Mouse (Mus musculus) embryonic facial prominence, embryonic 10.5 days (tissue): ENCODE results near the gene Tns1. TPM values are rescaled to one million over a fixed set of nuclear protein-coding genes. Genes with fewer than 3 reads are reported as not detected.

ENCODE experiments used
- DNase-seq: peaks from one replicate; pipeline ENCODE4 v3.0.0-alpha.2; 2017; ENCODE audit warnings: low spot score
- H3K27ac ChIP-seq: fragments of 300-500 bp; sonication (generic); replicated peaks from 2 replicates; pipeline ENCODE4 v1.5.1; 2016; ENCODE audit warnings: mild to moderate bottlenecking
- H3K27me3 ChIP-seq: fragments of 300-500 bp; sonication (generic); replicated peaks from 2 replicates; pipeline ENCODE4 v1.6.1; 2016; ENCODE audit warnings: low read depth, mild to moderate bottlenecking; ENCODE audit not compliant: poor library complexity, severe bottlenecking
- H3K36me3 ChIP-seq: fragments of 300-500 bp; sonication (generic); replicated peaks from 2 replicates; pipeline ENCODE4 v1.6.1; 2016; ENCODE audit warnings: mild to moderate bottlenecking, moderate library complexity
- H3K4me1 ChIP-seq: fragments of 300-500 bp; sonication (generic); 2 replicates; pipeline ENCODE4 v1.6.1; 2016
- H3K4me3 ChIP-seq: fragments of 300-500 bp; sonication (generic); 2 replicates; pipeline ENCODE4 v1.5.1; 2016; ENCODE audit warnings: mild to moderate bottlenecking, moderate library complexity
- H3K9me3 ChIP-seq: fragments of 300-500 bp; sonication (generic); 2 replicates; pipeline ENCODE4 v1.6.1; 2016; ENCODE audit warnings: mild to moderate bottlenecking
- WGBS: fragments of 180-500 bp; shearing (Covaris S2); methylation state at CpG from one replicate; pipeline ENCODE4 v1.1.7; 2016; 5-methylcytosine and 5-hydroxymethylcytosine counted together
- polyA plus RNA-seq: library from polyadenylated mRNA; unstranded; fragments of >200 nt; fragmentation: Nextera tagmentation; extraction: Ambion mirVana; gene quantifications from 2 replicates; pipeline ENCODE4 v1.2.1, GENCODE M21; 2016

Tns1 gene
- polyA plus RNA-seq, 1 experiment from 2014 or later: 27.4 TPM

DNA sequence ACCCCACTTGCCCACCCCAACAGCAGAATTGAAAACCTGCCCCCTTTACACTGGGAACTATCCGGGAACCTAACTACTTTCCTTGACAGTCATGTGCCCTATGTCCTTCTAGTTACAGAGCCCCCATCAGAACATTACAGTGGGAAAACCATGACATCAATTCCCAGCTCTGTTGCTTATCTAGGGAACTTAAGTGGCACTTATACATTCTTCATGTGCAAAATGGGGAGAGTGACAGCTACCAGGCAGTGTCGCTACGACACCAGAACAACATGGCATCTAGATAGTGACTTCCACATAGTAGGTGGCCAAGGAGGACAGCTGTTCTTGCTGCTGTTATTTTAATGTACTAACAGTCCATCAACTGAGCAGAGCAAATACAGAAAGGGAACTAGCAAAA is 204.3 kb downstream of the Tns1 start:
- DNase-seq: no peak
- Histone ChIP-seq H3K4me1 (peaks cover 15% of the 10 kb centered on the region), H3K27me3 (0 out of 2 replicates have a peak, but pooled peaks cover 1% of the 10 kb centered on the region), H3K36me3 (peaks cover 92% of the 10 kb centered on the region), H3K27ac (no peak overlapping the region), H3K4me3 (no peak overlapping the region), H3K9me3 (no peaks in the 10 kb centered on the region)
- 94% methylated on average over 3 of the region's 3 CpGs for whole genome bisulfite sequencing

DNA sequence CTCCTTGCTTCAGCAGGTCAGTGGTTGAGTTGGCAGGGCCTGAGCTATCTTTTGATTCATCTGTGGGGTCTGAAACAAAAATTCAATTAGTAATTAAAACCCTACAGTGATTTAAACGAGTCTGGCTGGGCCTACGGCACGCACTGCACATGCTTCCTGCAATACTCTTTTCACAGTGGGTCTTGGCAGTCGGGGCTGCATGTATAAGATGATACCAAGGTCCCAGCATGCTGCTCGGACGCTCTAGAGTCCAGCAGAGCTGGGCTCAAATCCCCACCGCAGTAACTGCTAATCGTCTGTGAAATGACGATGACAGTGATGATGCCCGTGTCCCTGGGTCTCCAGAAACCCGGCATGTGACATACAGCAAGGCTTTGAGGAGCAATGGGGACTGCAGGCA is 206.2 kb downstream of the Tns1 start:
- Histone ChIP-seq H3K36me3 (peaks cover 92% of the 10 kb centered on the region), H3K4me3 (no peak overlapping the region), H3K9me3 (no peaks in the 10 kb centered on the region), H3K4me1 (peaks cover 30% of the 10 kb centered on the region), H3K27me3 (0 out of 2 replicates have a peak, but pooled peaks cover 5% of the 10 kb centered on the region), H3K27ac (no peak overlapping the region)
- DNase-seq: no peak
- 87% methylated on average over 11 of the region's 11 CpGs for WGBS

GRCm38 (mm10) chr1:73916298-73916697 is 208.0 kb downstream of the Tns1 start:
- no peak for DNase-seq
- Histone ChIP-seq H3K27ac (no peak overlapping the region), H3K27me3 (0 out of 2 replicates have a peak, but pooled peaks cover 5% of the 10 kb centered on the region), H3K36me3 (peaks cover 84% of the 10 kb centered on the region), H3K4me3 (no peak overlapping the region), H3K9me3 (no peaks in the 10 kb centered on the region), H3K4me1 (peaks cover 30% of the 10 kb centered on the region)
- WGBS: 94% methylated on average over 1 of the region's 1 CpGs

DNA sequence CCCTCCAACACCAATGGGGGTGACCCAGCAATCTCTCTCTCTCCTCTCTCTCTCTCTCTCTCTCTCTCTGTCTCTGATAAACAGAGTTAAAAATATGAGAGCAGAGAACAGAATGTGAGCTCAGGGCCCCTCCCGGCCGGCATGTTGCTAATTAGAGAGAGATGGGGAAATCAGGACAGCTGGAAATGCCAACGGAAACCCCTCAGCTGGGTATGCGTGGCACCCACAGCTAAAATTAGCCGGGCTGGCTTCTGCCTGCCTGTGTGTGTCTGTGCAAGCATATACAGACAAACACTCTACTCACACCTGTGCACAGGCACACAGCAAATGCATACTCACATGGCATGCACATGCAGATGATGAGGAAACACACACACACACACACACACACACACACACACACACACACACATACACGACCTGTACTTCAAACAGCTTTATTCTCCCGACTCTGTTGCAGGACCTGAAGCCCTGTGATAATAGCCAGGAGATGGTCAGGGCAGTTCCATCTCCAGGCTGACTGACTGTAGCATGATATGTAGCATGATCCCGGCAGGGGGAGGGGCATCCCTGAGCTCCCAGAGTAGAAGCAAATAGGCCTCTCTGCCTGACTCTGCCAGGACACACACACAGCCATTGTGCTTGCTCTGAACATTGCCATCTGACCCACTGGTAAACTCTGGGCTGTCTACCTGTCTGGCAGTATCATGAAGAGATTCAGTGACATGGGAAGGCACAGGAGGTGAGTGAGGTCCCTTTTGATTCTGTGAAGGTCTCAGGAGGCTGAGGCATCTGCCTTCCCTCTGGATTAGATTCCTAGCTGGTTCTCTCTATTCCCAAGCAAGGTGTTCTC is 208.8 kb downstream of the Tns1 start:
- H3K27me3 ChIP-seq: 0 out of 2 replicates have a peak, but pooled peaks cover 5% of the 10 kb centered on the region
- H3K4me3 ChIP-seq: no peak overlapping the region
- 0 out of 2 replicates have a peak overlapping the region, but pooled peaks have one; percentile 11 for H3K27ac ChIP-seq
- peaks cover 76% of the 10 kb centered on the region for H3K36me3 ChIP-seq
- WGBS: 66% methylated on average over 8 of the region's 8 CpGs
- DNase-seq: no peak
- H3K4me1 ChIP-seq: peaks cover 30% of the 10 kb centered on the region
- no peaks in the 10 kb centered on the region for H3K9me3 ChIP-seq

- 0 out of 2 replicates have a peak overlapping the region, but pooled peaks have one; percentile 53 for H3K27ac ChIP-seq
- no peaks in the 10 kb centered on the region for H3K9me3 ChIP-seq
- peaks cover 30% of the 10 kb centered on the region for H3K4me1 ChIP-seq
- 0 out of 2 replicates have a peak, but pooled peaks cover 5% of the 10 kb centered on the region for H3K27me3 ChIP-seq
- 0 out of 2 replicates have a peak overlapping the region, but pooled peaks have one; percentile 5 for H3K4me3 ChIP-seq
- 34% methylated on average over 9 of the region's 9 CpGs for WGBS
- peaks cover 67% of the 10 kb centered on the region for H3K36me3 ChIP-seq
- peak; percentile 39 for DNase-seq
These were observed 210.2 kb downstream of the Tns1 start for GRCm38 (mm10) chr1:73914076-73914475.

DNA sequence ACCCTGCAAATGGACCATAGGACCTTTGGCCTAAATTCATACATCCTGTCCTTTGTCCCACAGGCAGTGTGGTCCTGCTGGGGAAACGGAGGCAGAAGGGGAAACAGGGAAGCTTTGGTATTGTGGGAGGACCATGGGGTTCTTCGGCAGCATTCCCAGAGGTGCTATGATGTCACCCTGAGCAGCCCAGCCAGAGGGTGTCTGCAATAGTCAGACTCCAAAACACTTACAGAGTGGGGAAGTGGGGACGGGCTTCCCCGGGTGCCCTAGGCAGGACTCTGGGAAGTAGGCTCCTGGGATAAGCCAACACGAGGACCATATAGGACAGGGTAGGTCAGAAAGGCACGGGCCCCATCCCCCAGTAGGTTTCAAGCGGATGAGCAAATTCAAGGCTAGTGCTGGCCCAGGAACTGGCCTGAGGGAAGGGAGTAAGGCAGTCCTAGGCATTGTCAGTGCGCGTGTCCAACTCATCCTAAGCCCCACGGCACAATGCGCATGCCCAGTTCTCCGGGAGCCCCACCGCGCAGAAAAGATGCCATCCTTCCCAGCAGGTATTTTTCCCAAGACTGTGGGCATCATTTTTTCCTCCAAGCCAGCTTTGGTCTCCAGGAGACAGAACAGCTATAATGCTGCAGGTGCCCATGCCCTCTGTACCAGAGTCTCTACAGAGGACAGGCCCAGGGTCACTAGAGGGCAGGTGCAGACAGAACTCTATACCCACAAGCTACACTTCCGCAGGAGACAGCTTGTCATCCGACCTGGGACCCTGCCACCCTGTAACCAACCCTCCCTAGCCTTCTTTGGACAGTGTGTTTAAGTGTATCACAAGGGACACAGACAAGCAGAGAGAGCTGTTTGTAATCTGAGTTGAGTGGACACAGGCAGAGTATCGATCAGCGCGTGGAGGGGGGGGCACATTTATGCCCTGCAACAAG is 210.9 kb downstream of the Tns1 start:
- WGBS: 80% methylated on average over 19 of the region's 19 CpGs
- peaks cover 59% of the 10 kb centered on the region for H3K36me3 ChIP-seq
- DNase-seq: no peak
- H3K27me3 ChIP-seq: 0 out of 2 replicates have a peak, but pooled peaks cover 5% of the 10 kb centered on the region
- no peak overlapping the region for H3K4me3 ChIP-seq
- H3K27ac ChIP-seq: no peak overlapping the region
- peaks cover 35% of the 10 kb centered on the region for H3K4me1 ChIP-seq
- H3K9me3 ChIP-seq: no peaks in the 10 kb centered on the region

DNA sequence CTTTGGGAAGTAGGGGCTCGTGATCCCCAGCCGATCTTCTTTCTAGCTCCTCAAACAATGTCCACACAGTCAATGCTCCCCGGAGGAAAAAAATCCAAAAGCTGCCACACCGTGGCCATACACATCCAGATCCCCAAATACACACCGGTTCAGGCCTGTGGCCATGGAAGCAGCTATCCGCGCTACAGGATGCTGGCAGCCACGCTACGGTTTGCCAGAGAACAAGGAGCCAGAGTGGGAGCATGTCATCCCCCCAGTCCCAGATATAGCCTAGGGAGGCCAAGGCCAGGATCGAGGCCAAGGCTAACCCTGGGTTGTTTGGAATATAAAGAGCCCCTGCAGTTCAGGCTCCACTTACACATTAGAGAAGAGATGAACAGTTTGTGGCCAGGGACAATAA is 211.8 kb downstream of the Tns1 start:
- peaks cover 51% of the 10 kb centered on the region for H3K36me3 ChIP-seq
- 0 out of 2 replicates have a peak, but pooled peaks cover 5% of the 10 kb centered on the region for H3K27me3 ChIP-seq
- peaks cover 38% of the 10 kb centered on the region for H3K4me1 ChIP-seq
- 88% methylated on average over 10 of the region's 10 CpGs for WGBS
- H3K4me3 ChIP-seq: no peak overlapping the region
- no peaks in the 10 kb centered on the region for H3K9me3 ChIP-seq
- H3K27ac ChIP-seq: no peak overlapping the region
- no peak for DNase-seq

- DNase-seq: no peak
- Histone ChIP-seq H3K27me3 (0 out of 2 replicates have a peak, but pooled peaks cover 5% of the 10 kb centered on the region), H3K4me1 (peaks cover 38% of the 10 kb centered on the region), H3K27ac (no peak overlapping the region), H3K9me3 (no peaks in the 10 kb centered on the region), H3K36me3 (peaks cover 46% of the 10 kb centered on the region), H3K4me3 (no peak overlapping the region)
- 87% methylated on average over 8 of the region's 8 CpGs for WGBS
These were observed 212.3 kb downstream of the Tns1 start for GRCm38 (mm10) chr1:73911981-73912380.

- peaks cover 43% of the 10 kb centered on the region for H3K4me1 ChIP-seq
- 0 out of 2 replicates have a peak, but pooled peaks cover 5% of the 10 kb centered on the region for H3K27me3 ChIP-seq
- H3K36me3 ChIP-seq: peaks cover 35% of the 10 kb centered on the region
- WGBS: 85% methylated on average over 8 of the region's 8 CpGs
- no peak overlapping the region for H3K4me3 ChIP-seq
- no peak overlapping the region for H3K27ac ChIP-seq
- no peaks in the 10 kb centered on the region for H3K9me3 ChIP-seq
- no peak for DNase-seq
These were observed 213.5 kb downstream of the Tns1 start for GRCm38 (mm10) chr1:73910701-73911100.

- H3K36me3 ChIP-seq: peaks cover 32% of the 10 kb centered on the region
- 0 out of 2 replicates have a peak, but pooled peaks cover 5% of the 10 kb centered on the region for H3K27me3 ChIP-seq
- no peak overlapping the region for H3K27ac ChIP-seq
- H3K9me3 ChIP-seq: no peaks in the 10 kb centered on the region
- no peak for DNase-seq
- H3K4me1 ChIP-seq: peaks cover 43% of the 10 kb centered on the region
- 86% methylated on average over 8 of the region's 8 CpGs for WGBS
- no peak overlapping the region for H3K4me3 ChIP-seq
These were observed 214.1 kb downstream of the Tns1 start for GRCm38 (mm10) chr1:73910111-73910510.

GRCm38 (mm10) chr1:73909191-73909983 is 214.9 kb downstream of the Tns1 start:
- Histone ChIP-seq H3K27me3 (no peaks in the 10 kb centered on the region), H3K9me3 (no peaks in the 10 kb centered on the region), H3K27ac (0 out of 2 replicates have a peak overlapping the region, but pooled peaks have one; percentile 4), H3K36me3 (peaks cover 27% of the 10 kb centered on the region), H3K4me3 (no peak overlapping the region), H3K4me1 (peaks cover 35% of the 10 kb centered on the region)
- no peak for DNase-seq
- WGBS: 74% methylated on average over 2 of the region's 2 CpGs
